Comparison of ENCODE assay signal across 8 mouse cellular contexts in genomic region chr13:20185034-20185846, GRCm38 (mm10).
A peak's percentile ranks its signal among the peaks of the same experiment; 100 is the strongest.
DNase-seq lines count a peak whose midpoint lies in the region; ATAC-seq and TF ChIP-seq lines count a peak whose summit lies in the region.
"Had no signal": no experiment of that assay in that cellular context is flagged by ENCODE, and none has a peak within 500 bp of the region (broad histone marks: within the 10 kb centered on the region; RNA-seq: fewer than 3 reads in every experiment).

No protein-coding gene starts in this region.

- no peaks in the 10 kb centered on the region for H3K36me3 ChIP-seq in liver, adult 2 months (ENCODE audit: control insufficient read depth, insufficient read depth, low read length)
- H3K36me3 ChIP-seq in forebrain, embryonic 16.5 days (ENCODE audit: control insufficient read depth, insufficient read depth), result no peaks in the 10 kb centered on the region
- H3K36me3 ChIP-seq: embryonic facial prominence, embryonic 13.5 days had no signal

- no peaks in the 10 kb centered on the region for H3K9me3 ChIP-seq in forebrain, embryonic 16.5 days (ENCODE audit: control insufficient read depth, low read length)
- H3K9me3 ChIP-seq: embryonic facial prominence, embryonic 13.5 days had no signal

- peak overlapping the region; percentile 32; the same call in 1 of the 2 replicates for H3K27ac ChIP-seq in liver, adult 2 months (replicated peaks; ENCODE audit: insufficient read depth, low read depth, low read length)
- H3K27ac ChIP-seq in forebrain, embryonic 16.5 days (ENCODE audit: low read length), result no peak overlapping the region

- no peak overlapping the region for H3K4me2 ChIP-seq in forebrain, embryonic 16.5 days (ENCODE audit: low read length)
- H3K4me2 ChIP-seq: embryonic facial prominence, embryonic 13.5 days had no signal

- no peaks in the 10 kb centered on the region for H3K4me1 ChIP-seq in liver, adult 2 months (ENCODE audit: control insufficient read depth, insufficient read depth, low read length)
- peaks cover 24% of the 10 kb centered on the region for H3K4me1 ChIP-seq in forebrain, embryonic 16.5 days (replicated peaks; ENCODE audit: control insufficient read depth, insufficient read depth, low read length)

- intact Hi-C loops in left cerebral cortex, postnatal 4 days (cut with DNase I), result no loop called here

- TF ChIP-seq POLR2A in liver, adult 2 months (IDR thresholded peaks at IDR 0.05; ENCODE audit: extremely low read depth, insufficient read depth, low read length), result no peak

- peak; percentile 52 for DNase-seq in MEL-GATA-1-ER (ENCODE audit: extremely low read depth, low read depth)
- no peak for DNase-seq in liver, adult 2 months (ENCODE audit: extremely low read depth, low read depth, low spot score)
- peak; percentile 78 to 85 for DNase-seq in natural killer cell, adult 2 months (ENCODE audit: low spot score in 2 of 2)
- DNase-seq in left cerebral cortex, postnatal 4 days, result no peak
- no peak for DNase-seq in layer of hippocampus, adult 11-12 months (ENCODE audit: low spot score)

- no peaks in the 10 kb centered on the region for H3K79me2 ChIP-seq in liver, adult 2 months (ENCODE audit: control insufficient read depth, insufficient read depth, low read length)

- no peak overlapping the region for H3K9ac ChIP-seq in liver, adult 2 months (ENCODE audit: low read depth, low read length)
- no peak overlapping the region for H3K9ac ChIP-seq in forebrain, embryonic 16.5 days (replicated peaks; ENCODE audit: low read depth, low read length)
- H3K9ac ChIP-seq: embryonic facial prominence, embryonic 13.5 days had no signal

- H3K4me3 ChIP-seq in liver, adult 2 months (ENCODE audit: insufficient read depth, low read depth, low read length), result peak overlapping the region; percentile 21; the same call in 1 of the 2 replicates
- H3K4me3 ChIP-seq in forebrain, embryonic 16.5 days (replicated peaks; ENCODE audit: low read length), result no peak overlapping the region
- H3K4me3 ChIP-seq: embryonic facial prominence, embryonic 13.5 days had no signal

- peak; percentile 86 for ATAC-seq in CD4-positive, CD25-positive, alpha-beta regulatory T cell, adult 4 months
- no peak for ATAC-seq in forebrain, embryonic 16.5 days

- TF ChIP-seq CTCF in liver, adult 2 months (IDR thresholded peaks at IDR 0.05; ENCODE audit: low read depth, low read length), result no peak

- WGBS in liver, adult 2 months, result 80% methylated on average over 20 of the region's 20 CpGs
- 95% methylated on average over 20 of the region's 20 CpGs for WGBS in forebrain, embryonic 16.5 days

- no peaks in the 10 kb centered on the region for H3K27me3 ChIP-seq in liver, adult 2 months (ENCODE audit: control insufficient read depth, insufficient read depth, low read length)
- H3K27me3 ChIP-seq in forebrain, embryonic 16.5 days (replicated peaks; ENCODE audit: control insufficient read depth, insufficient read depth, low read length), result no peaks in the 10 kb centered on the region
- H3K27me3 ChIP-seq: embryonic facial prominence, embryonic 13.5 days had no signal

Comparison
In these comparisons a context has a peak if more than half of its experiments do, and no peak if none do; other contexts are left out.
1. DNase-seq: peak in MEL-GATA-1-ER (single experiment) and natural killer cell, adult 2 months (2 of 2); none in liver, adult 2 months (single experiment), left cerebral cortex, postnatal 4 days (single experiment) and layer of hippocampus, adult 11-12 months (single experiment).